In the genomic region with DNA sequence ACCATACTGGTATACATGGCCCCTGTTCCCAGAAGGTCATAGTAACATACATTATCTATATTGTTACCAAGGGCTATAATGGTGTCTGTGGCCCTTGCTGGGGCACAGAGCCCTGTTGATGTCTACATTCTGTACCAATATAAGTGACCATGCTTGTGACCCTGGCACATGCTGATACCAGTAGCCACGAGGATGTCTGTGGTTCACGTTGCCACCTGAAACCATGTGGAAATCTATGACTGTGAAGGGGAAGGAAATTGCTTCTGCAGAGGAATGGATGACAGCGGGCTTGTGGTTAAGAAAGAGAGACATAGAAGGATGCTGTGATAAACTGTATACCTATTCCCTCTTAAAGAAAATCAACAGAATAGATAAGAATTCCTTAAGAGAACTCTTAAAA, we compare ENCODE assay signal across 28 mouse cellular contexts. TPM values are rescaled to one million over a fixed set of nuclear protein-coding genes. Genes with fewer than 3 reads are reported as not detected.
"Had no signal": no experiment of that assay in that cellular context is flagged by ENCODE, and none has a peak within 500 bp of the region (broad histone marks: within the 10 kb centered on the region; RNA-seq: fewer than 3 reads in every experiment).

No protein-coding gene starts in this region.

- ATAC-seq: liver, postnatal 0 days; lung, postnatal 0 days; midbrain, embryonic 13.5 days; midbrain, embryonic 15.5 days had no signal

- H3K4me2 ChIP-seq: liver, embryonic 15.5 days; lung, embryonic 15.5 days; midbrain, embryonic 11.5 days; midbrain, embryonic 13.5 days; midbrain, embryonic 15.5 days; neural tube, embryonic 13.5 days; neural tube, embryonic 15.5 days had no signal

- H3K4me3 ChIP-seq: liver, embryonic 15.5 days; lung, embryonic 15.5 days; megakaryocyte, embryonic 14.5 days; midbrain, embryonic 13.5 days; midbrain, embryonic 15.5 days; myocyte; neural tube, embryonic 13.5 days; neural tube, embryonic 15.5 days had no signal

- DNase-seq: liver, postnatal 0 days; lung, adult 2 months; lung, postnatal 14 days; lung, postnatal 36 days; retina, postnatal 1 day; right cerebral cortex, adult 18-20 months; right cerebral cortex, postnatal 25 days; right cerebral cortex, postnatal 4 days; spleen, adult 18-20 months; thymus, adult 2 months; thymus, postnatal 25 days; thymus, postnatal 4 days had no signal

- H3K27me3 ChIP-seq: liver, embryonic 15.5 days; lung, embryonic 15.5 days; megakaryocyte, embryonic 14.5 days; midbrain, embryonic 13.5 days; midbrain, embryonic 15.5 days; neural tube, embryonic 13.5 days; neural tube, embryonic 15.5 days had no signal

- H3K36me3 ChIP-seq: liver, embryonic 15.5 days; lung, embryonic 15.5 days; midbrain, embryonic 13.5 days; midbrain, embryonic 15.5 days; neural tube, embryonic 13.5 days; neural tube, embryonic 15.5 days had no signal

- H3K27ac ChIP-seq: liver, embryonic 15.5 days; lung, embryonic 15.5 days; macrophage; midbrain, embryonic 13.5 days; midbrain, embryonic 15.5 days; neural tube, embryonic 13.5 days; neural tube, embryonic 15.5 days had no signal

- H3K9ac ChIP-seq: liver, embryonic 15.5 days; liver, postnatal 0 days; lung, embryonic 15.5 days; midbrain, embryonic 13.5 days; midbrain, embryonic 15.5 days; neural tube, embryonic 13.5 days; neural tube, embryonic 15.5 days had no signal

- H3K9me3 ChIP-seq: liver, embryonic 15.5 days; lung, embryonic 15.5 days; megakaryocyte, embryonic 14.5 days; midbrain, embryonic 13.5 days; midbrain, embryonic 15.5 days; neural tube, embryonic 13.5 days; neural tube, embryonic 15.5 days had no signal

- H3K4me1 ChIP-seq: liver, embryonic 15.5 days; lung, embryonic 15.5 days; megakaryocyte, embryonic 14.5 days; midbrain, embryonic 13.5 days; midbrain, embryonic 15.5 days; neural tube, embryonic 13.5 days; neural tube, embryonic 15.5 days had no signal

RNA-seq across cellular contexts. Expression of gene Cyp2j8, which starts 2.9 kb away (rescaled TPM):
- polyA plus RNA-seq: liver, embryonic 15.5 days; liver, postnatal 0 days; lung, adult 2 months; lung, embryonic 15.5 days; lung, postnatal 0 days; macrophage; midbrain, embryonic 11.5 days; midbrain, embryonic 13.5 days; midbrain, embryonic 15.5 days; myocyte; neural tube, embryonic 11.5 days; neural tube, embryonic 13.5 days; neural tube, embryonic 15.5 days; small intestine, adult 2 months; stomach, embryonic 14.5 days; stomach, embryonic 16.5 days; testis, adult 2 months; thymus, adult 2 months had no signal
